ENCODE assay signal across 8 mouse cellular contexts in the genomic region with DNA sequence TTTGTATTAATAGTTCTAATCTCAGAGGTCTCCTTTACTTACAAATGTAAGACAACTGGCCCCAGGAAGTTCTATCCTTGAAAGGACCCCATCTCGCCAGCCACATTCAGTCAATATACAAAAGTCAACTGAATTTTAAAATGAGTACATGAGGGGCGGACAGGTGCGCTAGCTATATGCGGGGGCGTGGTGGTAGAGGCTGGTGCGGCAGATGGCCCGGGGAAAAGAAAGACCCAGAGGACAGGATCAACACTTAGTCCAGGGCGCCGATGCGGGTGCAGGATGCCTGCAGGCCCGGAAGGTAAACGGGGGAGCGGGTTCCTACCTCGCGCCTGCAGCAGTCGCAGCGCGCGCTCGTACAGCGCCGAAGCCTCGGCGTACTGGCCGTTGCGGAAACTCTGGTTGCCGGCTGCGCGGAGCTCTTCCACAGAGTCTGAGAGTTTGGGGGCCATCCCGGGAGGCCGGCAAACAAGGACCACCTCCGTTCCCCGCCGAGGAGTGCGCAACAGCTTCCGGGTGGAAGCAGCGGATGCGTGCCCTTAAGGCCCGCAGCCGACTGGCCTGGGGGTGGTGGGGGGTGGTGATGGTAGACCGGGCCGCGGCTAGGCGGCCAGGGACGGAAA. TPM values are rescaled to one million over a fixed set of nuclear protein-coding genes. Genes with fewer than 3 reads are reported as not detected.
DNase-seq lines count a peak whose midpoint lies in the region; ATAC-seq and TF ChIP-seq lines count a peak whose summit lies in the region.

Gene Stk4, plus strand, starts transcription at position 181 of the 623 bp plus-strand sequence.

- H3K36me3 ChIP-seq in lung, embryonic 14.5 days (ENCODE audit: insufficient read depth), result peaks cover 17% of the 10 kb centered on the region
- H3K36me3 ChIP-seq in forebrain, embryonic 13.5 days (ENCODE audit: poor library complexity, severe bottlenecking), result peaks cover 19% of the 10 kb centered on the region
- H3K36me3 ChIP-seq in hindbrain, embryonic 14.5 days (replicated peaks; ENCODE audit: control insufficient read depth, insufficient read depth), result peaks cover 15% of the 10 kb centered on the region
- peaks cover 19% of the 10 kb centered on the region for H3K36me3 ChIP-seq in limb, embryonic 14.5 days (ENCODE audit: control insufficient read depth, insufficient read depth, low read length)
- H3K36me3 ChIP-seq in neural tube, embryonic 15.5 days, result peaks cover 11% of the 10 kb centered on the region

- peak within 1 kb of the TSS; percentile 85 for H3K9ac ChIP-seq in lung, embryonic 14.5 days
- peak within 1 kb of the TSS; percentile 90 for H3K9ac ChIP-seq in forebrain, embryonic 13.5 days
- peak within 1 kb of the TSS; percentile 85 for H3K9ac ChIP-seq in hindbrain, embryonic 14.5 days
- peak within 1 kb of the TSS; percentile 78 for H3K9ac ChIP-seq in limb, embryonic 14.5 days (ENCODE audit: low read depth, low read length, severe bottlenecking)
- H3K9ac ChIP-seq in neural tube, embryonic 15.5 days (replicated peaks), result peak within 1 kb of the TSS; percentile 87

- peak; percentile 47 for ATAC-seq in lung, embryonic 14.5 days (ENCODE audit: insufficient read depth)
- ATAC-seq in forebrain, embryonic 13.5 days, result peak; percentile 37
- peak; percentile 40; the same call in 1 of the 2 replicates for ATAC-seq in hindbrain, embryonic 14.5 days (ENCODE audit: low FRiP score)
- peak; percentile 3; the same call in 1 of the 2 replicates for ATAC-seq in limb, embryonic 14.5 days (ENCODE audit: low FRiP score, low read depth)
- peak; percentile 66 for ATAC-seq in neural tube, embryonic 15.5 days (ENCODE audit: low FRiP score)

- peaks cover 11% of the 10 kb centered on the region for H3K4me1 ChIP-seq in lung, embryonic 14.5 days (ENCODE audit: insufficient read depth)
- H3K4me1 ChIP-seq in forebrain, embryonic 13.5 days, result peaks cover 34% of the 10 kb centered on the region
- peaks cover 19% of the 10 kb centered on the region for H3K4me1 ChIP-seq in hindbrain, embryonic 14.5 days (replicated peaks; ENCODE audit: control insufficient read depth, insufficient read depth, low read length)
- peaks cover 18% of the 10 kb centered on the region for H3K4me1 ChIP-seq in limb, embryonic 14.5 days (ENCODE audit: control insufficient read depth, insufficient read depth, low read length)
- peaks cover 32% of the 10 kb centered on the region for H3K4me1 ChIP-seq in neural tube, embryonic 15.5 days

- H3K27ac ChIP-seq in lung, embryonic 14.5 days (ENCODE audit: low read depth), result peak within 1 kb of the TSS; percentile 82
- H3K27ac ChIP-seq in forebrain, embryonic 13.5 days, result peak within 1 kb of the TSS; percentile 75
- H3K27ac ChIP-seq in hindbrain, embryonic 14.5 days, result peak within 1 kb of the TSS; percentile 85
- H3K27ac ChIP-seq in limb, embryonic 14.5 days (replicated peaks; ENCODE audit: low read depth, low read length), result peak within 1 kb of the TSS; percentile 84
- H3K27ac ChIP-seq in neural tube, embryonic 15.5 days (replicated peaks), result peak within 1 kb of the TSS; percentile 89

- no peak for TF ChIP-seq POLR2A in limb, embryonic 14.5 days (IDR thresholded peaks at IDR 0.05; ENCODE audit: borderline replicate concordance, extremely low read depth, insufficient read depth, insufficient read length)

- H3K4me2 ChIP-seq in lung, embryonic 14.5 days, result peak within 1 kb of the TSS; percentile 94
- H3K4me2 ChIP-seq in forebrain, embryonic 13.5 days, result peak within 1 kb of the TSS; percentile 76
- peak within 1 kb of the TSS; percentile 88 for H3K4me2 ChIP-seq in hindbrain, embryonic 14.5 days (replicated peaks)
- peak within 1 kb of the TSS; percentile 72 for H3K4me2 ChIP-seq in limb, embryonic 14.5 days (replicated peaks; ENCODE audit: low read depth, low read length, severe bottlenecking)
- H3K4me2 ChIP-seq in neural tube, embryonic 15.5 days, result peak within 1 kb of the TSS; percentile 91

- peak; percentile 56 for DNase-seq in lung, embryonic 14.5 days
- no peak for DNase-seq in lung, postnatal 25 days (ENCODE audit: low spot score)
- DNase-seq in adrenal gland, adult 8-10 months, result no peak
- peak; percentile 47 for DNase-seq in hindbrain, embryonic 14.5 days (ENCODE audit: low spot score)
- DNase-seq in limb, embryonic 14.5 days (ENCODE audit: low spot score), result no peak
- no peak for DNase-seq in ovary, adult 18-20 months (ENCODE audit: low spot score)

- no peaks in the 10 kb centered on the region for H3K27me3 ChIP-seq in lung, embryonic 14.5 days (ENCODE audit: insufficient read depth, low read length)
- H3K27me3 ChIP-seq in forebrain, embryonic 13.5 days, result no peaks in the 10 kb centered on the region
- H3K27me3 ChIP-seq in hindbrain, embryonic 14.5 days (ENCODE audit: control insufficient read depth, insufficient read depth, low read length), result no peaks in the 10 kb centered on the region
- no peaks in the 10 kb centered on the region for H3K27me3 ChIP-seq in limb, embryonic 14.5 days (ENCODE audit: control insufficient read depth, insufficient read depth, low read length)
- no peaks in the 10 kb centered on the region for H3K27me3 ChIP-seq in neural tube, embryonic 15.5 days (replicated peaks)

- WGBS in lung, embryonic 14.5 days, result under 1% methylated on average over 45 of the region's 45 CpGs
- under 1% methylated on average over 45 of the region's 45 CpGs for WGBS in forebrain, embryonic 13.5 days
- under 1% methylated on average over 45 of the region's 45 CpGs for WGBS in hindbrain, embryonic 14.5 days
- WGBS in limb, embryonic 14.5 days, result under 1% methylated on average over 43 of the region's 45 CpGs
- 1% methylated on average over 45 of the region's 45 CpGs for WGBS in neural tube, embryonic 15.5 days

- H3K9me3 ChIP-seq in lung, embryonic 14.5 days (ENCODE audit: low read depth, low read length), result no peaks in the 10 kb centered on the region
- no peaks in the 10 kb centered on the region for H3K9me3 ChIP-seq in forebrain, embryonic 13.5 days (replicated peaks)
- H3K9me3 ChIP-seq in hindbrain, embryonic 14.5 days (ENCODE audit: control insufficient read depth, low read length), result no peaks in the 10 kb centered on the region
- H3K9me3 ChIP-seq in limb, embryonic 14.5 days (ENCODE audit: control insufficient read depth, low read length), result no peaks in the 10 kb centered on the region
- no peaks in the 10 kb centered on the region for H3K9me3 ChIP-seq in neural tube, embryonic 15.5 days (replicated peaks)

- no peak for TF ChIP-seq CTCF in lung, embryonic 14.5 days (IDR thresholded peaks at IDR 0.05; ENCODE audit: low read depth)

- H3K4me3 ChIP-seq in lung, embryonic 14.5 days (ENCODE audit: low read depth, low read length), result peak within 1 kb of the TSS; percentile 88
- peak within 1 kb of the TSS; percentile 87 for H3K4me3 ChIP-seq in forebrain, embryonic 13.5 days
- peak within 1 kb of the TSS; percentile 95 for H3K4me3 ChIP-seq in hindbrain, embryonic 14.5 days (replicated peaks; ENCODE audit: low read length)
- H3K4me3 ChIP-seq in limb, embryonic 14.5 days (replicated peaks; ENCODE audit: low read length), result peak within 1 kb of the TSS; percentile 90
- peak within 1 kb of the TSS; percentile 96 for H3K4me3 ChIP-seq in neural tube, embryonic 15.5 days (replicated peaks)

RNA-seq across cellular contexts. Expression of gene Stk4, which starts in this region (rescaled TPM):
- polyA plus RNA-seq in lung, embryonic 14.5 days (2014; fragmentation: Nextera tagmentation; extraction: Ambion mirVana), result 30.7 and 33.7 TPM in 2 replicates
- 10 to 100 TPM; 27.4 to 38.9 (median 36.4) TPM for total RNA-seq in adrenal gland, adult 8-10 months (2022)
- polyA plus RNA-seq in forebrain, embryonic 13.5 days (2015; fragmentation: Nextera tagmentation; extraction: Ambion mirVana), result 25.6 and 30.8 TPM in 2 replicates
- 26.6 and 27.4 TPM in 2 replicates for polyA plus RNA-seq in hindbrain, embryonic 14.5 days (2014; fragmentation: Nextera tagmentation; extraction: Ambion mirVana)
- polyA plus RNA-seq in limb, embryonic 14.5 days (2012; rRNA removed), result 16.1 and 16.8 TPM in 2 replicates
- polyA plus RNA-seq in limb, embryonic 14.5 days (2014; fragmentation: Nextera tagmentation; extraction: Ambion mirVana), result 23.2 and 25.5 TPM in 2 replicates
- 15.4 and 19.0 TPM in 2 replicates for polyA plus RNA-seq in neural tube, embryonic 15.5 days (2015; fragmentation: Nextera tagmentation; extraction: Ambion mirVana)

Comparison
In these comparisons a context has a peak if more than half of its experiments do, and no peak if none do; other contexts are left out.
1. DNase-seq: peak in lung, embryonic 14.5 days (single experiment) and hindbrain, embryonic 14.5 days (single experiment); none in lung, postnatal 25 days (single experiment), adrenal gland, adult 8-10 months (single experiment), limb, embryonic 14.5 days (single experiment) and ovary, adult 18-20 months (single experiment).
2. ATAC-seq: peak in every context shown above with its lines; median percentile 66 in neural tube, embryonic 15.5 days; 47 in lung, embryonic 14.5 days; 40 in hindbrain, embryonic 14.5 days; 37 in forebrain, embryonic 13.5 days; 3 in limb, embryonic 14.5 days.
3. Peak in every context shown above with its lines, with median percentiles within 50 percentile points of each other: H3K27ac ChIP-seq, H3K4me2 ChIP-seq, H3K4me3 ChIP-seq and H3K9ac ChIP-seq.